Mouse (Mus musculus) liver, adult 2 months (tissue): ENCODE measurements around the gene Uckl1. TPM values are rescaled to one million over a fixed set of nuclear protein-coding genes. Genes with fewer than 3 reads are reported as not detected.

ENCODE experiments used
- DNase-seq: peaks from one replicate; pipeline ENCODE4 v3.0.0-alpha.2; 2011; ENCODE audit warnings: low read depth, low spot score; ENCODE audit errors: extremely low read depth
- H3K27ac ChIP-seq: fragments of 200-500 bp; replicated peaks from 2 replicates; pipeline ENCODE4 v1.5.1; 2012; ENCODE audit warnings: low read depth, mild to moderate bottlenecking, control low read depth, inconsistent platforms, low read length; ENCODE audit not compliant: insufficient read depth
- H3K27me3 ChIP-seq: fragments of 200-500 bp; 2 replicates; pipeline ENCODE4 v1.6.1; 2012; ENCODE audit warnings: mild to moderate bottlenecking, moderate library complexity, low read length, inconsistent platforms; ENCODE audit not compliant: control insufficient read depth, insufficient read depth
- H3K36me3 ChIP-seq: fragments of 200-500 bp; 2 replicates; pipeline ENCODE4 v1.6.1; 2012; ENCODE audit warnings: low read length, inconsistent platforms; ENCODE audit not compliant: control insufficient read depth, insufficient read depth
- H3K4me1 ChIP-seq: fragments of 200-500 bp; 2 replicates; pipeline ENCODE4 v1.6.1; 2011; ENCODE audit warnings: low read length; ENCODE audit not compliant: control insufficient read depth, insufficient read depth
- H3K4me3 ChIP-seq: fragments of 200-500 bp; 2 replicates; pipeline ENCODE4 v1.5.1; 2011; ENCODE audit warnings: low read depth, mild to moderate bottlenecking, control low read depth, low read length, moderate library complexity; ENCODE audit not compliant: insufficient read depth
- H3K79me2 ChIP-seq: fragments of 200-500 bp; 2 replicates; pipeline ENCODE4 v1.6.1; 2012; ENCODE audit warnings: inconsistent platforms, mild to moderate bottlenecking, low read length, moderate library complexity; ENCODE audit not compliant: control insufficient read depth, insufficient read depth
- H3K9ac ChIP-seq: fragments of 200-500 bp; 2 replicates; pipeline ENCODE4 v1.6.1; 2012; ENCODE audit warnings: low read depth, mild to moderate bottlenecking, control low read depth, inconsistent platforms, low read length
- CTCF ChIP-seq: fragments of 200-500 bp; IDR thresholded peaks from 2 replicates; pipeline ENCODE4 v1.5.1; 2011; ENCODE audit warnings: low read depth, low read length, control low read depth
- POLR2A ChIP-seq: fragments of 200-500 bp; IDR thresholded peaks from 2 replicates; pipeline ENCODE4 v1.6.1; 2011; ENCODE audit warnings: low read length, control low read depth; ENCODE audit not compliant: insufficient read depth; ENCODE audit errors: extremely low read depth
- WGBS: fragments of 180-500 bp; shearing (Covaris S2); methylation state at CpG from one replicate; pipeline ENCODE4 v1.1.7; 2018; 5-methylcytosine and 5-hydroxymethylcytosine counted together
- polyA plus RNA-seq: library from polyadenylated mRNA; depleted of rRNA; stranded (reverse); fragments of >200 nt; gene quantifications from 2 replicates; pipeline ENCODE4 v1.2.3, GENCODE M21; 2012; rRNA removed
- total RNA-seq: library from RNA; depleted of rRNA; stranded (reverse); fragments of >200 nt; gene quantifications from 2 replicates; pipeline ENCODE4 v1.2.3, GENCODE M21; 2014; rRNA removed

The Uckl1 gene
- total and polyA plus RNA-seq, 2 experiments, result 30.9 to 90.1 TPM

GRCm38 (mm10) chr2:181520118-181520935 is 64.4 kb downstream of the Uckl1 start, which contains the start of gene Dnajc5:
TSS of gene Dnajc5 (plus strand) at chr2:181520485.
- Histone ChIP-seq H3K27ac (peak within 1 kb of the TSS; percentile 97), H3K4me1 (peaks cover 17% of the 10 kb centered on the region)
- under 1% methylated on average over 74 of the region's 74 CpGs for WGBS

GRCm38 (mm10) chr2:181519201-181519600 is 65.5 kb downstream of the Uckl1 start:
- 79% methylated on average over 3 of the region's 3 CpGs for WGBS

More at GRCm38 (mm10) chr2:181520118-181520935, 64.4 kb downstream of the Uckl1 start, which contains the start of gene Dnajc5:
- H3K27me3 ChIP-seq, result no peaks in the 10 kb centered on the region
- peaks cover 15% of the 10 kb centered on the region for H3K36me3 ChIP-seq
- peaks cover 29% of the 10 kb centered on the region for H3K79me2 ChIP-seq
- TF ChIP-seq CTCF (no peak), POLR2A (peak; percentile 76)
- peak within 1 kb of the TSS; percentile 100 for H3K9ac ChIP-seq
- DNase-seq, result peak; percentile 96
- peak within 1 kb of the TSS; percentile 98 for H3K4me3 ChIP-seq

More at GRCm38 (mm10) chr2:181519201-181519600, 65.5 kb downstream of the Uckl1 start:
- no peak for DNase-seq
- TF ChIP-seq POLR2A (no peak), CTCF (no peak)
- H3K79me2 ChIP-seq, result peaks cover 29% of the 10 kb centered on the region
- no peak overlapping the region; the same call in none of the 2 replicates for H3K27ac ChIP-seq
- H3K9ac ChIP-seq, result no peak overlapping the region; the same call in 1 of the 2 replicates
- no peaks in the 10 kb centered on the region for H3K27me3 ChIP-seq
- H3K4me3 ChIP-seq, result peak overlapping the region; percentile 98; the same call in 1 of the 2 replicates
- H3K36me3 ChIP-seq, result peaks cover 24% of the 10 kb centered on the region
- peaks cover 15% of the 10 kb centered on the region for H3K4me1 ChIP-seq

Other genes with a start within 250 kb of the Uckl1 start
- 17.9 and 18.9 TPM in 2 replicates for gene Zgpat, start 220.0 kb downstream of the Uckl1 start, total RNA-seq
- 18.2 and 22.5 TPM in 2 replicates for gene Zgpat, start 220.0 kb downstream of the Uckl1 start, polyA plus RNA-seq
- gene Arfrp1, start 219.5 kb downstream of the Uckl1 start, total RNA-seq, result 10.1 and 14.2 TPM in 2 replicates
- gene Arfrp1, start 219.5 kb downstream of the Uckl1 start, polyA plus RNA-seq, result 11.9 and 15.0 TPM in 2 replicates
- 9.7 and 11.3 TPM in 2 replicates for gene Lime1, start 204.8 kb downstream of the Uckl1 start, total RNA-seq
- gene Lime1, start 204.8 kb downstream of the Uckl1 start, polyA plus RNA-seq, result 22.2 and 36.9 TPM in 2 replicates
- gene Zbtb46, start 125.5 kb downstream of the Uckl1 start, total RNA-seq, result 5.2 and 5.3 TPM in 2 replicates
- gene Zbtb46, start 125.5 kb downstream of the Uckl1 start, polyA plus RNA-seq, result 2.4 and 2.8 TPM in 2 replicates
- not detected in 2 replicates for gene Abhd16b, start 91.7 kb downstream of the Uckl1 start, total RNA-seq
- gene Abhd16b, start 91.7 kb downstream of the Uckl1 start, polyA plus RNA-seq, result not detected in 2 replicates
- gene Tpd52l2, start 87.8 kb downstream of the Uckl1 start, total RNA-seq, result 26.2 and 27.1 TPM in 2 replicates
- 18.8 and 23.0 TPM in 2 replicates for gene Tpd52l2, start 87.8 kb downstream of the Uckl1 start, polyA plus RNA-seq
- 20.2 and 23.8 TPM in 2 replicates for gene Dnajc5, start 64.4 kb downstream of the Uckl1 start, total RNA-seq
- 28.6 and 30.7 TPM in 2 replicates for gene Dnajc5, start 64.4 kb downstream of the Uckl1 start, polyA plus RNA-seq
- gene Prpf6, start 7.0 kb upstream of the Uckl1 start, total RNA-seq, result 24.3 and 27.3 TPM in 2 replicates
- gene Prpf6, start 7.0 kb upstream of the Uckl1 start, polyA plus RNA-seq, result 11.1 and 13.4 TPM in 2 replicates
- 9.5 and 15.1 TPM in 2 replicates for gene Zfp512b, start 7.9 kb upstream of the Uckl1 start, total RNA-seq
- gene Zfp512b, start 7.9 kb upstream of the Uckl1 start, polyA plus RNA-seq, result 16.9 and 28.0 TPM in 2 replicates
- 0.54 and 0.55 TPM in 2 replicates for gene Samd10, start 14.3 kb upstream of the Uckl1 start, total RNA-seq
- 2.2 and 4.6 TPM in 2 replicates for gene Samd10, start 14.3 kb upstream of the Uckl1 start, polyA plus RNA-seq
- not detected in 2 replicates for gene Gm29797, start 72.1 kb upstream of the Uckl1 start, total RNA-seq
- not detected in 2 replicates for gene Gm29797, start 72.1 kb upstream of the Uckl1 start, polyA plus RNA-seq
- gene Sox18, start 86.7 kb upstream of the Uckl1 start, total RNA-seq, result 1.4 and 2.9 TPM in 2 replicates
- gene Sox18, start 86.7 kb upstream of the Uckl1 start, polyA plus RNA-seq, result 8.0 and 9.8 TPM in 2 replicates
- gene Tcea2, start 95.4 kb upstream of the Uckl1 start, total RNA-seq, result 1.1 and 1.4 TPM in 2 replicates
- 1.8 and 2.8 TPM in 2 replicates for gene Tcea2, start 95.4 kb upstream of the Uckl1 start, polyA plus RNA-seq
- gene Rgs19, start 109.1 kb upstream of the Uckl1 start, total RNA-seq, result 1.5 and 3.2 TPM in 2 replicates
- 4.5 and 7.8 TPM in 2 replicates for gene Rgs19, start 109.1 kb upstream of the Uckl1 start, polyA plus RNA-seq
- not detected in 2 replicates for gene Lkaaear1, start 113.5 kb upstream of the Uckl1 start, total RNA-seq
- gene Lkaaear1, start 113.5 kb upstream of the Uckl1 start, polyA plus RNA-seq, result not detected in 2 replicates
- 0.13 TPM in 1 of 2 replicates, not detected in the other for gene Oprl1, start 130.1 kb upstream of the Uckl1 start, total RNA-seq
- gene Oprl1, start 130.1 kb upstream of the Uckl1 start, polyA plus RNA-seq, result 0.06 TPM in 1 of 2 replicates, not detected in the other
- not detected in 2 replicates for gene Myt1, start 178.4 kb upstream of the Uckl1 start, total RNA-seq
- not detected in 2 replicates for gene Myt1, start 178.4 kb upstream of the Uckl1 start, polyA plus RNA-seq